Mouse (Mus musculus): ENCODE measurements around the gene Cbfb.

The Cbfb gene

DNA sequence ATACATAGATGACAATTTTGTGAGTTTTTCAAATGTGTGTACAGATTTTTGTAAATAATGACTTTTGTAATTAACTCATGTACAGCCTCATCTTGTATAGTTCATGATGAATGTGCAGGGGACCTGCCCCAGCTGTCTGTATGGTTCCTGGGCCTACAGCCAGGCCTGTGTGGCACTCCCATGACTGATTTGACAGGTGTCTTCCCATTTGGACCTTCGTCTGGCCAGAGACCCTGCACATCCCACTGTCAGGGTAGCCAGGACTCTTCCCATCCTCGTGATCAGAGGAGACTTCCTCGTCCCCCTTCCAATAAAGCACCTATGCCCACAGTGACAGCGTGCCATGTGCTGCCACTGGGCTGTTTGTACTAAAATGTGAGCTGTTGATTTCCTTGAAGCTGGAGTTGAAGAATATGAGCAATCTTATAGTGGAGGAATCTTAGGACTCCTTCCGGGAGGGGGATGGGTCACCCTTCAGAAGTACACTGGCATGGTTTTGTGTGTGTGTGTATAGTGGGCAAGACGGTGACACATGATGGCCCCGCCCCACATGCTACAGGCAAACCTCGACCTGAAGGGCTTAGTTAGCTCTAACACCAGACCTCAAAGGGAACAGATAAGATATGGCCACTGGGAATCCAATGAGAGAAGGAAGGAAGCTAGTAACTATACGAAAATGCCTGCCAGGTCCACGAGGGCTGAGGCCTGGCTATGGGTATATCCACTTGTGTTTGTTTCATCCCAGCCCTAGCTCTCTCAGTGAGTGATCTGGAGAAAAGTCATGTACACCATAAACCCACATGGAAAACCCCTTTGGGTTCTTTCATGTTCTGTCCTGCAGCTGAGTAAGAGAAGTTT lies 82.4 kb downstream of the Cbfb start:
- DNase-seq: no peak

- peak; percentile 47 for DNase-seq
Measured at GRCm38 (mm10) chr8:105253766-105254151, 83.3 kb downstream of the Cbfb start.

- peak; percentile 100 for DNase-seq
Measured at GRCm38 (mm10) chr8:105254152-105254965, 83.9 kb downstream of the Cbfb start.

- DNase-seq: peak; percentile 80
Measured at GRCm38 (mm10) chr8:105254966-105255350, 84.5 kb downstream of the Cbfb start, which contains the start of gene B3gnt9. B3gnt9 (minus strand) TSS chr8:105255153.

GRCm38 (mm10) chr8:105257318-105258114 lies 87.0 kb downstream of the Cbfb start:
- no peak for DNase-seq

DNA sequence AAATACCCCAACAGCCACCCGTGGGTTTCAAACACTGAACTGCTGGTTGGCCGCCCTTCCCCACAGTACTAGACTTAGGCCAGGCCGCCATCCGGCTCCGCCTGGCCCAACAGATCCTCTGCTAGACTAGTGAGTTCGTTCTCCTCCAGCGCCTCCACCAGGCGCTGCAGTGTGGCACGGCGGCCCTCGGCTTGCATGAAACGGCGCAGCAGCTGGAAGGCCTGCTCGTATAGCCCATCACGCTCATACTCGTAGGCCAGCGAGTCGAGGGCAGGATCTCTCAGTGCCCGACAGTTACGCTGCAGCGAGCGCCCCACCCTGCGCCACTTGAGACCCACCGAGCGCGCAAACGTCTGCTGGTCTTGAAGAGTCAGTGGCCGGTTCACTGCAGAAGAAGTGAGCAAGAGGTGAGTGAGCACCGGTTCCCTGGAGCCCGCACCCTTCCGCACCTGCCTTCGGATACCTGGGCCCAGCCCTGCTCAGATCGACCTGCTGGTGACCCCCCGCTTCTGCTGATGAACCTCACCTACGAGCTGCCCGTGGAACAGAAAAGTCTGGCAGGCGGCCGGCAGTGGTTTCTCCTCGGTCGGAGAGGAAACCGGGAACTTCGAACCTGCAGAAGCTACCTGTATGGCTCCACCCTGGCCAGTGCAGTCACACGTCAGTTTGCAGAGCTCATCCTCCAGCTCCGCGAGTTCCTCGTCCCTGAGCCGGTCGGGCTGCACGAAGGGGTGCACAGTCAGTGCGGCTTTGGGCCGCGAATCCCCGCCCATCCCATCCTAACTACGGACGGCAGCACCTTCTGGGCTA lies 88.6 kb downstream of the Cbfb start:
- DNase-seq: peak; percentile 34

DNA sequence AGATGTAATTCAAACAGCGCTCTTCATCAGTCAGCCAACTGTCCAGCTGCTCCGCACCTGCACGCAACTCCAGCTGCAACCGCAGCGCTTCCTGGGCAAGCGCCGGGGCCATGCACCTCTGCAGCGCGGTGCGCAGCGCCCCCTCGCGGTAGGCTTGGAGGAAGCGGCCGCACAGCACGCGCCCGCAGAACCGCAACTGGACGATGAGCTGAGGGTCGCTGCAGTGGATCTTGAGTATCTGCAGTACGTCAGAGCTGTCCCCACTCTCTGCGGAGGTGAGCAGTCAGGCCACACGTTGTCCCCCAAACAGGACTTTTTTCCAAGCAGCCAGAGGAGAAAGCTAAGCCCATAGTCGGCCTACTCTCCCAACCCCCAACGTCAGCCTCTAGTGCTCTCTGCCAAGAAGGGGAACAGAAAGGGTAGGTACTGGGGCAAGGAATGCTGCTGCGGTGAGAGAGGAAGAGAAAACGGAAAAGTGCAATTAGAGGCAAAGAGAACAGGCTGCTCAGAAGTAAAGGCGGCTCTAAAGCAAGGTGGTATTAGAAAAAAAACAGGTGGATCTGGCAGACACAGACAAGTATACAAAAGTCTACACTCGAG lies 89.3 kb downstream of the Cbfb start:
- DNase-seq: peak; percentile 91

DNA sequence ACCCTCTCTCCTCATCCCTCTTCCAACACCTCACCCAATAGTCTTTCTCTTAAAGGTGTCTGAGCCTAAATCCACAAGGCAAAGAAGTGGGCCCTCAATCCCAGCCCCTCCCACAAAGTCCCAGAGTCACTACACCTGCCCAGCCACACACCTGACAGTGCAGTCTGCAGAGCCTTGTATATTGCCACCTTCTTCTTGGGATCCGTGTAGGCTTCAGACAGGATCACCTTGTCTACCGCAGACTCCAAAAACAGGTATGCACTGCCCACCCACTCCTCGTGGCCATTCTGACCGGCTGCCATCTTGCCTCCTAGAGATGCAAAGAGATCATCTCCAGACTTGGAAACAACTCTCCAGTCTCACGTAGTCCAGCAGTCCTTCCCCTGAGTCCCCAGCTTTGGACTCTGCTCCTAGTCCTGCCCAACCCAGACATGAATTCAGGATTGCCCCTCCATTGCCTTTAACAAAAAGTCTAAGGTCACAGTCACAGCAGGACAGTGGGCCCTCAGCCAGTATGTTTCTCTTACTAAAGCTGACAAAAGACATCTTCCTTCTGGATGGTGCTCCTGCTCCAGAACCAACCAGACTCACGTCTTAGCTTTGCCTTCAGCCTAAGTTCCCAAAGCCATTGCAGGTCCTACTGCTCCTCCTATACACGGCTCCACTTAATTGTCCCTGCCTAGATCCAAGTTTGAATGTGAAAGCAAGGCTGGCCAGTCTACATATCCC lies 90.1 kb downstream of the Cbfb start:
- no peak for DNase-seq

- DNase-seq: no peak
Measured at GRCm38 (mm10) chr8:105261326-105261980, 91.0 kb downstream of the Cbfb start.

GRCm38 (mm10) chr8:105263244-105263912 lies 92.9 kb downstream of the Cbfb start:
- peak; percentile 23 for DNase-seq

- peak; percentile 82 for DNase-seq
Measured at GRCm38 (mm10) chr8:105264024-105264982, 93.8 kb downstream of the Cbfb start, which contains the start of the genes Tradd and Fbxl8. Tradd (minus strand) TSS chr8:105264609. Fbxl8 (plus strand) TSS chr8:105264648.

DNA sequence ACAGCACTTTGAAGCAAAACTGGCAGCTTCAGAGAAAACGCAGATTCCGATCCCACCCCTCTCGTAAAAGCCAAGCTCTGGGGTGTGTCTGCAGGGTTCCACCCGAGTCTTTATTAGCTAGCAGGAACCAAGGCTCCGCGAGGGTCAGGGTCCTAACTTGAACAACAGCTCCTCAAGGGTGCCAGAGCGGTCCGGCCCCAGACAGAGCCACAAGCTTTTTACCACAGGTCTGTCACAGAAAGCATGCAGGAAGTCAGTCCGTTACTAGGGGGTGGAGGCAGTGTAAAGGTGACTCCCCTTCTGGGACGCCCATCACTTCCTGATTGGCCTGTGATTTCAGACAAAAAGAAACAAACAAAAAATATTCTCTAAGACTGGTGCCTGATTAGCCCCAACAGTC lies 94.7 kb downstream of the Cbfb start:
- peak; percentile 52 for DNase-seq

DNA sequence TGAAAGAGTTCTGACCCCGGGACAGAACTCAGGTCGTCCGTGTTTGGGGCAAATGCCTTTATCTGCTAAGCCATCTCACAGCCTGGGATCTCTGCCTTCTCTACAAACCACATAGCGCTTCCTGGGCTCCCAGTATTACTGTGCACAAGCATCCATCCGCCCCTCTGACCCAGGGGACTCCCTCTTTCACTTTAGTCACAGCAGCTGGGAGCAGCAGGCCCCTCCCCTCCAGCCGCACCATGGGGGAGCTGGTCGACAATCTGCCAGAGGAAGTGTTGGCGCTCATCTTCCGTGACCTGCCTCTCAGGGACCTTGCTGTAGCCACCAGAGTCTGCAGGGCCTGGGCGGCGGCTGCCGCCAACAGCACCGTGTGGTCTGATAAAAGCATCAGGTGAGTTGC lies 96.3 kb downstream of the Cbfb start:
- peak; percentile 43 for DNase-seq
